Mouse (Mus musculus) megakaryocyte, embryonic 14.5 days (primary cell): ENCODE data around the gene Fam92a.
"Not testable (repeated sequence)": the region's sequence is repeated elsewhere in the genome, so short reads cannot be mapped to it uniquely, and the experiment has no call there.

Experiments
- FLI1 ChIP-seq: IDR thresholded peaks from 2 replicates; pipeline ENCODE4 v1.6.1; 2012; ENCODE audit warnings: low read length, inconsistent platforms, mixed read lengths
- GATA1 ChIP-seq: IDR thresholded peaks from 3 replicates; pipeline ENCODE4 v1.6.1; 2012; ENCODE audit warnings: mixed read lengths, low read length, inconsistent platforms, borderline replicate concordance

GRCm38 (mm10) chr4:12140141-12140567 lies 31.7 kb downstream of the Fam92a start, which contains the start of gene Rbm12b1:
- TF ChIP-seq GATA1, FLI1: not testable (repeated sequence)
